Mouse (Mus musculus) kidney, postnatal 0 days (tissue): ENCODE measurements around the gene Rab8b. TPM values are rescaled to one million over a fixed set of nuclear protein-coding genes. Genes with fewer than 3 reads are reported as not detected.

Source experiments
- ATAC-seq: fragments of 200-750 bp; cut with Nextera tagmentation; replicated peaks from 2 replicates; pipeline ENCODE4 v1.8.0; 2017; ENCODE audit warnings: low read depth, moderate number of reproducible peaks, moderate TSS enrichment, moderate library complexity; ENCODE audit not compliant: low FRiP score
- DNase-seq: peaks from one replicate; pipeline ENCODE4 v3.0.0-alpha.2; 2016; ENCODE audit warnings: low spot score
- H3K27ac ChIP-seq: fragments of 300-500 bp; sonication (generic); 2 replicates; pipeline ENCODE4 v1.5.1; 2014; ENCODE audit warnings: mild to moderate bottlenecking
- H3K27me3 ChIP-seq: fragments of 300-500 bp; sonication (generic); 2 replicates; pipeline ENCODE4 v1.6.1; 2014; ENCODE audit warnings: low read length, mixed read lengths; ENCODE audit not compliant: insufficient read depth
- H3K36me3 ChIP-seq: fragments of 300-500 bp; sonication (generic); 2 replicates; pipeline ENCODE4 v1.6.1; 2014; ENCODE audit warnings: low read length, mixed read lengths; ENCODE audit not compliant: insufficient read depth
- H3K4me1 ChIP-seq: fragments of 300-500 bp; sonication (generic); replicated peaks from 2 replicates; pipeline ENCODE4 v1.6.1; 2014; ENCODE audit warnings: antibody characterized with exemption, low read length, mixed read lengths; ENCODE audit not compliant: insufficient read depth
- H3K4me2 ChIP-seq: fragments of 300-500 bp; sonication (generic); 2 replicates; pipeline ENCODE4 v1.6.1; 2014; ENCODE audit warnings: mild to moderate bottlenecking, low read length, moderate library complexity, mixed read lengths
- H3K4me3 ChIP-seq: fragments of 300-500 bp; sonication (generic); replicated peaks from 2 replicates; pipeline ENCODE4 v1.5.1; 2014; ENCODE audit warnings: low read depth, low read length
- H3K9ac ChIP-seq: fragments of 300-500 bp; sonication (generic); 2 replicates; pipeline ENCODE4 v1.6.1; 2014; ENCODE audit warnings: low read depth, low read length
- H3K9me3 ChIP-seq: fragments of 300-500 bp; sonication (generic); replicated peaks from 2 replicates; pipeline ENCODE4 v1.6.1; 2016; ENCODE audit warnings: low read length, inconsistent platforms, mixed read lengths
- CTCF ChIP-seq: IDR thresholded peaks from 2 replicates; pipeline ENCODE4 v1.5.1; 2016; ENCODE audit warnings: antibody characterized with exemption, low read depth, mild to moderate bottlenecking, moderate library complexity
- WGBS: fragments of 180-500 bp; shearing (Covaris S2); extraction: QIAGEN DNeasy Blood & Tissue Kit; methylation state at CpG from one replicate; pipeline ENCODE4 v1.1.7; 2014; 5-methylcytosine and 5-hydroxymethylcytosine counted together
- polyA plus RNA-seq: library from polyadenylated mRNA; unstranded; fragments of >200 nt; fragmentation: Nextera tagmentation; extraction: Ambion mirVana; gene quantifications from 2 replicates; pipeline ENCODE4 v1.2.1, GENCODE M21; 2015

Gene Rab8b
- polyA plus RNA-seq, 1 experiment from 2014 or later: 9.3 TPM

GRCm38 (mm10) chr9:66850966-66851365 is 68.5 kb downstream of the Rab8b start:
- peak; percentile 63 for DNase-seq
- H3K4me1 ChIP-seq: no peaks in the 10 kb centered on the region
- H3K27me3 ChIP-seq: no peaks in the 10 kb centered on the region
- no peak overlapping the region for H3K27ac ChIP-seq
- no peak overlapping the region for H3K9ac ChIP-seq
- TF ChIP-seq CTCF: no peak
- no peak overlapping the region for H3K4me2 ChIP-seq
- no peak overlapping the region for H3K4me3 ChIP-seq
- WGBS: 48% methylated on average over 5 of the region's 5 CpGs
- peaks cover 18% of the 10 kb centered on the region; the same call in 1 of the 2 replicates for H3K36me3 ChIP-seq
- ATAC-seq: no peak
- H3K9me3 ChIP-seq: no peaks in the 10 kb centered on the region

DNA sequence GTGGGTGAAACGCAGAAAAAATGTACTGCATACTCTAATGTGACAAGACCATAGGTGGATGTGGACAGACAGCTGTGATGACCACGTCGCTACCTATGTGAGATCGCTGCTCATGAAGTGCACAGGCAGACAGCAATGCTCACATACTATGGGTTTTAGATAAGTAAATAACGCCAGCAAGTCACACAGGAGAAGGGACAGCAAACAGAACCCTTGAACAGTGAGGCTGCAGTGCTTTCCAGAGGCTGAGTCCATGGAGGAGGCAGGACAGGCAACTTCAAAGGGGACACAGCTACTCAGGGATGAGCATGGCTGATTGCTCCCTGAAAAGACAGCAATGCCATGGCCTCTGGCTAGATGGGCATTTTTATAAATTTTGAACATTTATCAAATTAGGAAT is 72.7 kb downstream of the Rab8b start:
- no peak for ATAC-seq
- Histone ChIP-seq H3K9ac (no peak overlapping the region), H3K27me3 (no peaks in the 10 kb centered on the region), H3K4me2 (no peak overlapping the region), H3K36me3 (peaks cover 15% of the 10 kb centered on the region; the same call in 1 of the 2 replicates), H3K9me3 (no peaks in the 10 kb centered on the region), H3K27ac (no peak overlapping the region), H3K4me1 (no peaks in the 10 kb centered on the region), H3K4me3 (no peak overlapping the region)
- WGBS: 92% methylated on average over 5 of the region's 5 CpGs
- TF ChIP-seq CTCF: no peak
- DNase-seq: no peak

DNA sequence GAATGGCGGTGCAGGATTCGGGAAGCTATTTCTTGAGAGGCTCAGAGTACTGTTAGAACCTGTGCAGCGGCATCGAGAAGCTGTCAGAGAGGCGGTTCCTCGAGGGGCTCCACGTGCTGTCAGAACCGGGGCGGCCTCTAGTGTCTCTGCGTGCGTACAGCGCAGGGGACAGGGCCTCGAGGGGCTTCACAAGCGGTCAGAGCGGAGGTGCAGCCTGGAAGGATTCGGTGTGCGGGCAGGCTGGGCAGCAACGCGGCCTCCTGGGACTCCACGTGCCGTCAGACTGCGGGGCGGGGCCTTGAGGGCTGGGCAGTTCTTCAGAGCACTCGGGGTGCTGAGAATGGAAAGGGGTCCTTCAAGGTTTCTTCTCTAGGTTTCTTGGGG is 84.4 kb downstream of the Rab8b start:
- TF ChIP-seq CTCF: peak; percentile 23; the same call in 1 of the 2 replicates
- Histone ChIP-seq H3K4me2 (peak overlapping the region; percentile 88), H3K27me3 (no peaks in the 10 kb centered on the region), H3K9me3 (no peaks in the 10 kb centered on the region), H3K4me3 (peak overlapping the region; percentile 67), H3K9ac (peak overlapping the region; percentile 28), H3K27ac (0 out of 2 replicates have a peak overlapping the region, but pooled peaks have one; percentile 20), H3K36me3 (no peaks in the 10 kb centered on the region), H3K4me1 (no peaks in the 10 kb centered on the region)
- no peak for DNase-seq
- under 1% methylated on average over 24 of the region's 24 CpGs for WGBS
- ATAC-seq: peak; percentile 37; the same call in 1 of the 2 replicates

DNA sequence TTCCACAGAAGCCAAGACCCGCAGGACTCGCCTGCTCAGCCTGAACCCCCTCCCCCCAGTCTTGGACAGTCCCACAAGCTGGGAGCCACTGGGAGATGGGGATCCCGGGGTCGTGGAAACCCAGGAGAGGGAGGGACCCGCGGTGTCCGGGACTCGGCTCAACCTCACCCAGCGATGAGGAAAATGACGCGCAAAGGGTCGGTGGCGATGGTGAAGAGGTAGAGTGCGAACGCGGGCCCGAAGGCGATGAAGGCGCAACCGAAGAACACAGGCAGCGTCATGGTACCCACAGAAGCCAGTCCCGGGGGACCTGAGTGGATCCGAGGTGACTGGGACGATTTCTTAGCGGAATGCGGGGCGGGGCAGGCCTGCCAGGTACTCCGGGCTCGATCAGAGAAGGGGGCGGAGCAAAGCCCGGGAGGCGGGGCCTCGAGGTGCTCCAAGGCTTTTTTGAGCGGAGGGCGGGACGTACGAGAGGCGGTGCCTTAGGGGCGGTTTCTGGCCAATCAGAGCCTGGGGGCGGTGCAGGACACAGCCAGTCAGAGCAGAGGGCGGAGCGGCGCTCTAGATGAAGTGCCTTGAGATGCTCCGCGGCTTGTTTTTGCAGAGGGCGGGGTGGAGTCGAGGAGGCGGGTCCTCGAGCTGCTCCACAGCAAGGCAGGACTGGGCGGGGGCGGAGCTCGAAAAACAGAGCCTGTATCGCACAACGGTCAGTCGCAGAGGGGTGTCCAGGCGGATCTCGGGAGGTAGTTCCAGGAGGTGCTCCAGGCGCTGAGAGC is 85.0 kb downstream of the Rab8b start, which contains the start of gene Aph1c:
TSS of gene Aph1c (minus strand) at position 409 of the 779 bp plus-strand sequence.
- H3K36me3 ChIP-seq: no peaks in the 10 kb centered on the region

GRCm38 (mm10) chr9:66833851-66834250 is 85.6 kb downstream of the Rab8b start:
- WGBS: 19% methylated on average over 7 of the region's 7 CpGs
- Histone ChIP-seq H3K4me3 (peak overlapping the region; percentile 67), H3K4me1 (no peaks in the 10 kb centered on the region), H3K4me2 (peak overlapping the region; percentile 88), H3K9me3 (no peaks in the 10 kb centered on the region), H3K9ac (peak overlapping the region; percentile 60), H3K36me3 (no peaks in the 10 kb centered on the region), H3K27me3 (no peaks in the 10 kb centered on the region), H3K27ac (peak overlapping the region; percentile 77)
- no peak for ATAC-seq
- peak; percentile 26 for DNase-seq
- no peak for TF ChIP-seq CTCF

More for the DNA sequence above, 85.0 kb downstream of the Rab8b start, which contains the start of gene Aph1c:
- WGBS: under 1% methylated on average over 57 of the region's 58 CpGs
- TF ChIP-seq CTCF: no peak
- H3K4me1 ChIP-seq: no peaks in the 10 kb centered on the region
- H3K4me2 ChIP-seq: peak within 1 kb of the TSS; percentile 88
- no peaks in the 10 kb centered on the region for H3K27me3 ChIP-seq
- DNase-seq (peak; percentile 100), ATAC-seq (peak; percentile 99)
- peak within 1 kb of the TSS; percentile 77 for H3K27ac ChIP-seq
- peak within 1 kb of the TSS; percentile 60 for H3K9ac ChIP-seq
- no peaks in the 10 kb centered on the region for H3K9me3 ChIP-seq
- H3K4me3 ChIP-seq: peak within 1 kb of the TSS; percentile 67

DNA sequence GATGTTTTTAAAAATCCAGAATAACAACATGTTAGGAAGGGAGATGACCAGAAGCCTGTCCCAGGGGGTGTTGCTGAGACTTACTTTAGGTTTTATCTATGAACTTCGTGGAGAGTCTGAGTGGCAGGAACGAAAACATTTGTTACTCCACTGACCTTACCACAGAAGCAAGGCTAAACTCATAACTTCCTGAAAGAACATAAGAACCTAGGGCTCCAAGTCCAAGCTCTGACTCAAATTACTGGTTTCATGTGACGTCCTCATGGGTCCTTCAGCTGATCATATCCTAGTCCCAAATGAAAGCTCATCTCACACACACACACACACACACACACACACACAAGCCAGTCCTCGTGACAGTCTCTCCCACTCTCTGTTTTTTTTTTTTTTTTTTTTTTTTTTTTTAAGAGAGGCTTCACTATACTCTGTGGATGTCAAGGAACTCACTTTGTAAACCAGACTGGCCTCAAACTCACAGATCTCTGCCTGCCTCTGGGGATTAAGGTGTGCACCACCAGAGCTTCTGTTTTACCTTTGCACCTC is 87.0 kb downstream of the Rab8b start:
- TF ChIP-seq CTCF: no peak
- H3K9me3 ChIP-seq: no peaks in the 10 kb centered on the region
- 29% methylated on average over 4 of the region's 4 CpGs for WGBS
- ATAC-seq: no peak
- H3K27ac ChIP-seq: no peak overlapping the region
- H3K4me1 ChIP-seq: no peaks in the 10 kb centered on the region
- no peaks in the 10 kb centered on the region for H3K36me3 ChIP-seq
- H3K4me2 ChIP-seq: no peak overlapping the region
- no peak overlapping the region for H3K9ac ChIP-seq
- H3K27me3 ChIP-seq: no peaks in the 10 kb centered on the region
- no peak overlapping the region for H3K4me3 ChIP-seq
- DNase-seq: no peak
